Mouse (Mus musculus): ENCODE data around the gene Gm42372. TPM values are rescaled to one million over a fixed set of nuclear protein-coding genes. Genes with fewer than 3 reads are reported as not detected.
A peak's percentile ranks its signal among the peaks of the same experiment; 100 is the strongest.

The Gm42372 gene
- total and polyA plus RNA-seq, 3 experiments, result 0.15 to 0.61 (median 0.47) TPM

GRCm38 (mm10) chr7:17002375-17003195 is 19.7 kb downstream of the Gm42372 start:
- H3K9ac ChIP-seq (ENCODE audit: insufficient read depth, low read depth), result no peak overlapping the region
- no peaks in the 10 kb centered on the region for H3K27me3 ChIP-seq (replicated peaks)
- H3K9me3 ChIP-seq (replicated peaks; ENCODE audit: low read length), result no peaks in the 10 kb centered on the region
- TF ChIP-seq USF2 (conservative IDR thresholded peaks at IDR 0.05; ENCODE audit: low read depth, low read length) (no peak), CTCF (conservative IDR thresholded peaks at IDR 0.05 in 1 of 2, IDR thresholded peaks at IDR 0.05 in 1 of 2; ENCODE audit: low read depth in 2 of 2, low read length in 2 of 2) (peak; percentile 71 to 82), TCF12 (IDR thresholded peaks at IDR 0.05; ENCODE audit: low read depth, low read length) (0 out of 2 replicates have a peak, but pooled peaks have one; percentile 10), JUN (IDR thresholded peaks at IDR 0.05; ENCODE audit: insufficient read depth, low read depth, low read length) (no peak), UBTF (IDR thresholded peaks at IDR 0.05; ENCODE audit: low read depth, low read length) (no peak), ETS1 (conservative IDR thresholded peaks at IDR 0.05; ENCODE audit: low read depth, low read length) (no peak), SMC3 (IDR thresholded peaks at IDR 0.05; ENCODE audit: low read depth, low read length) (peak; percentile 53), ZC3H11A (IDR thresholded peaks at IDR 0.05; ENCODE audit: low read depth, low read length) (0 out of 2 replicates have a peak, but pooled peaks have one; percentile 6), MEF2A (IDR thresholded peaks at IDR 0.05; ENCODE audit: borderline replicate concordance, low read depth, low read length) (0 out of 2 replicates have a peak, but pooled peaks have one; percentile 11), NRF1 (IDR thresholded peaks at IDR 0.05; ENCODE audit: low read depth, low read length) (no peak), GABPA (IDR thresholded peaks at IDR 0.05; ENCODE audit: insufficient replicate concordance, low read depth, low read length) (no peak), ZNF384 (IDR thresholded peaks at IDR 0.05; ENCODE audit: low read depth, low read length) (no peak), HCFC1 (IDR thresholded peaks at IDR 0.05; ENCODE audit: low read depth, low read length) (no peak), MXI1 (IDR thresholded peaks at IDR 0.05; ENCODE audit: low read depth, low read length) (no peak), KAT2A (IDR thresholded peaks at IDR 0.05; ENCODE audit: insufficient replicate concordance, low read length) (0 out of 2 replicates have a peak, but pooled peaks have one; percentile 35), TBP (conservative IDR thresholded peaks at IDR 0.05; ENCODE audit: low read depth, low read length) (no peak), RAD21 (IDR thresholded peaks at IDR 0.05; ENCODE audit: low read depth, low read length) (peak; percentile 68), POLR2A (IDR thresholded peaks at IDR 0.05; ENCODE audit: low read depth, low read length) (peak; percentile 30; the same call in 1 of the 2 replicates), BHLHE40 (IDR thresholded peaks at IDR 0.05; ENCODE audit: low read depth, low read length) (0 out of 2 replicates have a peak, but pooled peaks have one; percentile 2), CHD2 (IDR thresholded peaks at IDR 0.05; ENCODE audit: low read length) (no peak), USF1 (IDR thresholded peaks at IDR 0.05; ENCODE audit: low read depth, low read length) (no peak), EP300 (IDR thresholded peaks at IDR 0.05; ENCODE audit: low read length) (no peak), MYC (IDR thresholded peaks at IDR 0.05; ENCODE audit: low read depth, low read length) (no peak), CHD1 (IDR thresholded peaks at IDR 0.05; ENCODE audit: low read depth, low read length) (no peak), ZKSCAN1 (IDR thresholded peaks at IDR 0.05; ENCODE audit: borderline replicate concordance, low read depth, low read length) (no peak), MAFK (IDR thresholded peaks at IDR 0.05; ENCODE audit: insufficient replicate concordance, low read length) (no peak), MAZ (IDR thresholded peaks at IDR 0.05; ENCODE audit: low read depth, low read length) (no peak), ELF1 (IDR thresholded peaks at IDR 0.05; ENCODE audit: low read depth, low read length) (no peak), JUND (conservative IDR thresholded peaks at IDR 0.05; ENCODE audit: low read depth, low read length) (no peak), POLR2AphosphoS2 (IDR thresholded peaks at IDR 0.05; ENCODE audit: low read depth, low read length) (no peak; the same call in 1 of the 2 replicates), PAX5 (IDR thresholded peaks at IDR 0.05; ENCODE audit: low read length) (no peak), ZMIZ1 (IDR thresholded peaks at IDR 0.05; ENCODE audit: low read depth, low read length) (no peak), RCOR1 (conservative IDR thresholded peaks at IDR 0.05; ENCODE audit: low read depth, low read length) (no peak; the same call in 1 of the 2 replicates), SIN3A (IDR thresholded peaks at IDR 0.05; ENCODE audit: low read length) (no peak; the same call in 1 of the 2 replicates), IRF4 (IDR thresholded peaks at IDR 0.05; ENCODE audit: low read depth, low read length) (peak; percentile 8; the same call in 1 of the 2 replicates), E2F4 (IDR thresholded peaks at IDR 0.05; ENCODE audit: insufficient replicate concordance, low read depth, low read length) (no peak), MAX (IDR thresholded peaks at IDR 0.05; ENCODE audit: low read length) (no peak), NELFE (IDR thresholded peaks at IDR 0.05; ENCODE audit: low read depth, low read length) (peak; percentile 61)
- no peaks in the 10 kb centered on the region for H3K79me2 ChIP-seq (replicated peaks; ENCODE audit: control insufficient read depth, extremely low read depth, insufficient read depth, poor library complexity, severe bottlenecking)
- no peak overlapping the region for H3K4me3 ChIP-seq (replicated peaks in 1 of 3; ENCODE audit: low read depth in 2 of 3, low read length in 2 of 3, poor library complexity in 1 of 3)
- H3K36me3 ChIP-seq (replicated peaks in 1 of 2; ENCODE audit: control insufficient read depth in 1 of 2, insufficient read depth in 1 of 2, low read length in 1 of 2), result peaks cover 43 to 73% of the 10 kb centered on the region in 2 experiments
- H3K4me2 ChIP-seq (ENCODE audit: insufficient read depth, low read depth, poor library complexity, severe bottlenecking), result no peak overlapping the region
- dilution Hi-C loops (cut with MboI; ENCODE audit: extremely low pct_ligation_motif_present, extremely low pct_unique_long_range_greater_than_20kb, low sequenced_read_pairs) (no loop called here), in situ Hi-C loops (cut with MboI; ENCODE audit: low pct_ligation_motif_present, low pct_unique_long_range_greater_than_20kb, low sequenced_read_pairs) (loop anchor here (5.0 kb wide), 1 partner anchor 65 kb away; no protein-coding TSS in a partner anchor)
- peaks cover 0 to 12% of the 10 kb centered on the region in 2 experiments; a peak in 1 of 4 replicates for H3K4me1 ChIP-seq (ENCODE audit: control insufficient read depth in 1 of 2, insufficient read depth in 2 of 2)
- DNase-seq (ENCODE audit: extremely low read depth), result peak; percentile 74
- no peak overlapping the region for H3K27ac ChIP-seq (ENCODE audit: insufficient read depth, low read depth)
